Mouse (Mus musculus) liver, postnatal 0 days (tissue): Measurements from ENCODE around the gene Dok1.

Experiments
- CTCF ChIP-seq: sonication (generic); IDR thresholded peaks from 2 replicates; pipeline ENCODE4 v1.5.1; 2016; ENCODE audit warnings: antibody characterized with exemption, low read depth
- EP300 ChIP-seq: IDR thresholded peaks from 2 replicates; pipeline ENCODE4 v1.6.1; 2016; ENCODE audit warnings: antibody characterized with exemption, low read depth, mild to moderate bottlenecking

DNA sequence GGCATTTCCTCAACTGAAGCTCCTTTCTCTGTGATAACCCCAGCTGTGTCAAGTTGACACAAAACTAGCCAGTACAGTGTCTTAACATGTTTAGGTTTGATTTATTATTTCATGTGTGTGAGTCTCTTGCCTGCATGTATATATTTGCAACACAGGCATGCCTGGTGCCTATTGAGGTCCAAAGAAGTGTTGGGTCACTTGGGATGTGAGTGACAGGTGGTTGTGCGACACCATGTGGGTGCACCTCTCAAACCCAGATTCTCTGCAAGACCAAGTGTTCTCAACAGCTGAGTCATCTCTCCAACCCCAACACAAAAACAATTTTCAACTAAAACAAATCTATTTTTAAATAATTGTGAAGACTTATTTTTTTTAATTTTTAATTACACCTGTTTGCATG lies 30.2 kb downstream of the Dok1 start:
- TF ChIP-seq CTCF, result no peak
- TF ChIP-seq EP300, result no peak
